Mouse (Mus musculus): ENCODE measurements around the gene Ndnf.

Gene Ndnf

GRCm38 (mm10) chr6:65743871-65744202 is 72.4 kb downstream of the Ndnf start:
- no peak for DNase-seq (ENCODE audit: low read depth, low spot score)

- DNase-seq (ENCODE audit: low read depth, low spot score): no peak
Measured at GRCm38 (mm10) chr6:65758214-65758613, 86.8 kb downstream of the Ndnf start.

GRCm38 (mm10) chr6:65759174-65759573 is 87.8 kb downstream of the Ndnf start:
- no peak for DNase-seq (ENCODE audit: low read depth, low spot score)

GRCm38 (mm10) chr6:65760073-65760472 is 88.7 kb downstream of the Ndnf start:
- no peak for DNase-seq (ENCODE audit: low read depth, low spot score)
